26 mouse cellular contexts compared by ENCODE assay signal in genomic region chr16:46092935-46093334, GRCm38 (mm10). TPM values are rescaled to one million over a fixed set of nuclear protein-coding genes. Genes with fewer than 3 reads are reported as not detected.
"Had no signal": no experiment of that assay in that cellular context is flagged by ENCODE, and none has a peak within 500 bp of the region (broad histone marks: within the 10 kb centered on the region; RNA-seq: fewer than 3 reads in every experiment).

No protein-coding gene starts in this region.

- H3K27ac ChIP-seq: left cerebral cortex, adult 2 months; liver, embryonic 12.5 days; liver, embryonic 15.5 days; lung, embryonic 15.5 days; midbrain, embryonic 10.5 days; midbrain, embryonic 13.5 days; neural tube, embryonic 13.5 days had no signal

- H3K36me3 ChIP-seq: liver, embryonic 12.5 days; liver, embryonic 15.5 days; lung, embryonic 15.5 days; midbrain, embryonic 10.5 days; midbrain, embryonic 13.5 days; neural tube, embryonic 13.5 days had no signal

- H3K27me3 ChIP-seq: liver, embryonic 12.5 days; liver, embryonic 15.5 days; lung, embryonic 15.5 days; megakaryocyte, embryonic 14.5 days; midbrain, embryonic 13.5 days; neural tube, embryonic 13.5 days had no signal

- DNase-seq: kidney, adult 18-20 months; kidney, postnatal 10 days; kidney, postnatal 36 days; layer of hippocampus, postnatal 36 days; left cerebral cortex, postnatal 4 days; liver; lung, adult 18-20 months; lung, postnatal 10 days; lung, postnatal 36 days; retina, postnatal 1 day; right cerebral cortex, postnatal 25 days; thymus, adult 18-20 months; thymus, postnatal 36 days had no signal

- ATAC-seq: liver, embryonic 12.5 days; midbrain, embryonic 13.5 days; midbrain, embryonic 16.5 days had no signal

- H3K4me2 ChIP-seq: liver, embryonic 12.5 days; liver, embryonic 15.5 days; lung, embryonic 15.5 days; midbrain, embryonic 13.5 days; neural tube, embryonic 13.5 days had no signal

- H3K9me3 ChIP-seq: liver, embryonic 12.5 days; liver, embryonic 15.5 days; lung, embryonic 15.5 days; megakaryocyte, embryonic 14.5 days; midbrain, embryonic 10.5 days; midbrain, embryonic 13.5 days; neural tube, embryonic 13.5 days had no signal

- H3K4me1 ChIP-seq: liver, embryonic 12.5 days; liver, embryonic 15.5 days; lung, embryonic 15.5 days; midbrain, embryonic 10.5 days; midbrain, embryonic 13.5 days; neural tube, embryonic 13.5 days had no signal

- H3K9ac ChIP-seq: liver, embryonic 12.5 days; liver, embryonic 15.5 days; lung, embryonic 15.5 days; midbrain, embryonic 13.5 days; neural tube, embryonic 13.5 days had no signal

- H3K4me3 ChIP-seq: left cerebral cortex, adult 2 months; liver, embryonic 12.5 days; liver, embryonic 15.5 days; lung, embryonic 15.5 days; megakaryocyte, embryonic 14.5 days; midbrain, embryonic 10.5 days; midbrain, embryonic 13.5 days; myocyte; neural tube, embryonic 13.5 days had no signal

RNA-seq across cellular contexts. Expression of gene Cd96, which starts 27.1 kb away (rescaled TPM):
- total RNA-seq: layer of hippocampus, postnatal 10 days; layer of hippocampus, postnatal 36 days; left cerebral cortex, postnatal 10 days had no signal
- polyA plus RNA-seq: kidney, embryonic 14.5 days; midbrain, embryonic 10.5 days; midbrain, embryonic 13.5 days; myocyte had no signal
